Mouse (Mus musculus) embryonic fibroblast, embryonic 13.5 days (primary cell): ENCODE measurements at regions not wholly inside any gene's neighbourhood (a gene's known extent, or its start where the extent isn't known, plus 50 kb on each side); places are given as distances from the start of the nearest gene placed in this dataset.

Experiments used
- H3K27ac ChIP-seq: 2 replicates; pipeline ENCODE4 v1.5.1; 2012; ENCODE audit warnings: low read length, control low read depth, inconsistent platforms; ENCODE audit not compliant: insufficient read depth
- H3K4me1 ChIP-seq: 2 replicates; pipeline ENCODE4 v1.6.1; 2011; ENCODE audit warnings: low read length; ENCODE audit not compliant: control insufficient read depth, insufficient read depth
- H3K4me3 ChIP-seq: 2 replicates; pipeline ENCODE4 v1.5.1; 2011; ENCODE audit warnings: mild to moderate bottlenecking, control low read depth, low read length; ENCODE audit not compliant: insufficient read depth
- CTCF ChIP-seq: IDR thresholded peaks from 2 replicates; pipeline ENCODE4 v1.5.1; 2011; ENCODE audit warnings: mild to moderate bottlenecking, control low read depth, low read length, moderate library complexity, borderline replicate concordance; ENCODE audit not compliant: insufficient read depth
- POLR2A ChIP-seq: IDR thresholded peaks from 2 replicates; pipeline ENCODE4 v1.6.1; 2011; ENCODE audit warnings: low read depth, mild to moderate bottlenecking, control low read depth, low read length, moderate library complexity

DNA sequence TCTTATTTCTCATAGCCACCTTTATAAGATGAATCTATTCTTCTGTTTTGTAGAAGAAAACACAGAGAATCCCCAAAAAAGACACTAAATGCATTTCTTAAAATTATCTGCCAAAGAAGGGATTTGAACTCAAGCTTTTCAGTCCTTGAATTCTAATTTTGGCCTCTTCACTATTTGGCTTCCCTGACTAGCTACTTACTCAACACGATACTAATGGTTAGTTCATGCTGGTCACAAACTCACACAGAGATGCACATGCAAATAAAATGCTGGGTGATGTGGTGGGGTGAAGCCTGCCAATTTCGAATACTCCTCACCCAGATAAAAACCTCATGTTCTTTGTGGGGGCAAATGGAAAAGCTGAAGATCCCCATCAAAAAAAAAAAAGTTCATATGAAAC, 72.7 kb upstream of the 1700066M21Rik start:
- no peak for TF ChIP-seq CTCF
- no peak for TF ChIP-seq POLR2A
- Histone ChIP-seq H3K4me3 (no peak overlapping the region), H3K4me1 (no peaks in the 10 kb centered on the region), H3K27ac (no peak overlapping the region)

DNA sequence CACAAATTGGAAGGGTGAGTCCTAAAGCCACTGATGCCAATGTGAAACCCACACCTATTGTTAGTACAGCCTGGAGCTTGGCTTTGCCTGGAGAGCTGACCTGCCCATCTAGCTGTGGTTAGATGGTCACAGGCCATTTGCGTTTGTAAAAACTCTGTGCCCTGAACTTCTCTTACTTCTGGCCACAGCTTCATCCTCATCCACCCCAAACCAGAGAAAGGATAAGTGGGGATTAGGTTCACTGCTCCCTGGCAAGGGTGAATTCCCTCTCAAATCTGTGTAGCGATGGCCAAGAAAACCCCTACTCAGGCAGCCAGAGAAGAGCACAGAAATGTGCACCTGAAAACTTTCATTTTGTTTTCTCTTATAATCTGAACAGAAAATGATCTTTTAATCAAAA, 54.9 kb upstream of the 1700066M21Rik start:
- Histone ChIP-seq H3K4me3 (no peak overlapping the region), H3K27ac (no peak overlapping the region), H3K4me1 (no peaks in the 10 kb centered on the region)
- TF ChIP-seq CTCF (no peak), POLR2A (no peak)

DNA sequence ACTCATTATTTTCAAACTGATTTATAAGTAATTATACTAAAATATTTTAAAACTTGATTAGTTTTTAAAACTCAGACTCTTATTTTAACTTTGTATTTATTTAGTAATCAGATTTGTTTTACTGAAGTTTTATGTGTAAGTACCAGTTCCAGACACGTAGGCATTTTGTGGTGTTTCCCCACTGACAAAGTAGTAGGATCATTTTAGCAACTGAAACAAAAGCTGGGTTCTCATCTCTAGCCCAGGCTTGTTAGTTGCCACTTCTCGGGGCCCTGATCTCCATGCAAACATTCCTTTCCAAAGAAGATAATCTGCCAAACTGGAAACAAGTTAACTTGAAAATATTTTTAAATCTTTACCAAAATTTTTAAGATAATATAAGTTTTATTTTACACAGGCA, 54.3 kb upstream of the 1700066M21Rik start:
- Histone ChIP-seq H3K4me1 (no peaks in the 10 kb centered on the region), H3K27ac (no peak overlapping the region), H3K4me3 (no peak overlapping the region)
- TF ChIP-seq CTCF (no peak), POLR2A (no peak)

DNA sequence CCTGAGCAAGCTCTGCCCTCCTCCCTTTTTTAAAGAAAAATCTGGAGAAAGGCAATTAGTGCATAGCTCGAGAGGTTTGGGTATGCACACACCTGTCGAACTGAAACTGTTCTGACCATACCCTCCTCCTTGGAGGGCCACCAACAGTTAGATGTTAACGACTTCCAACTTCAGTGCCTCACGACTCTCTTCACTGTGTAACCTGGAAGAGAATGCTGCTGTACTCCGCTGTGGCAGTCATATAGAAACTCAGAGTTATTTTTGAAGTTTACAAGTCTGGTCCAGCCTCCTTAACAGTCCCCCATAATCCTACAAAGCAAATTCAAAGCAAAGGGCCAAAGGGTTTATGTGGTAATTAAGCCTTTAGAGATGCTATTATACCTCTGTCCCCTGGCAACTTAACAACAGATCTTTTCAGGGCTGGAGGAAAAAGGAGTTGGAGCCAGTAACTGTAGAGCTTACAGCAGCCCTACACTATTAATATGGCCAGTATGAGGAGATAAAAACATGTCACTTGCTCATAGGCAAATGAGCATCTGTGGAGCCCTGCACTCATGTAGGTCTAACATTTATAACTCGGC, 51.7 kb upstream of the 1700066M21Rik start:
- TF ChIP-seq CTCF, result no peak
- no peak for TF ChIP-seq POLR2A
- no peaks in the 10 kb centered on the region for H3K4me1 ChIP-seq
- no peak overlapping the region for H3K4me3 ChIP-seq
- H3K27ac ChIP-seq, result no peak overlapping the region
